Mouse (Mus musculus): ENCODE measurements around the gene Sgta. TPM values are rescaled to one million over a fixed set of nuclear protein-coding genes. Genes with fewer than 3 reads are reported as not detected.

Gene Sgta
- total and polyA plus RNA-seq, 3 experiments: 100 to 1,019 (median 152) TPM

DNA sequence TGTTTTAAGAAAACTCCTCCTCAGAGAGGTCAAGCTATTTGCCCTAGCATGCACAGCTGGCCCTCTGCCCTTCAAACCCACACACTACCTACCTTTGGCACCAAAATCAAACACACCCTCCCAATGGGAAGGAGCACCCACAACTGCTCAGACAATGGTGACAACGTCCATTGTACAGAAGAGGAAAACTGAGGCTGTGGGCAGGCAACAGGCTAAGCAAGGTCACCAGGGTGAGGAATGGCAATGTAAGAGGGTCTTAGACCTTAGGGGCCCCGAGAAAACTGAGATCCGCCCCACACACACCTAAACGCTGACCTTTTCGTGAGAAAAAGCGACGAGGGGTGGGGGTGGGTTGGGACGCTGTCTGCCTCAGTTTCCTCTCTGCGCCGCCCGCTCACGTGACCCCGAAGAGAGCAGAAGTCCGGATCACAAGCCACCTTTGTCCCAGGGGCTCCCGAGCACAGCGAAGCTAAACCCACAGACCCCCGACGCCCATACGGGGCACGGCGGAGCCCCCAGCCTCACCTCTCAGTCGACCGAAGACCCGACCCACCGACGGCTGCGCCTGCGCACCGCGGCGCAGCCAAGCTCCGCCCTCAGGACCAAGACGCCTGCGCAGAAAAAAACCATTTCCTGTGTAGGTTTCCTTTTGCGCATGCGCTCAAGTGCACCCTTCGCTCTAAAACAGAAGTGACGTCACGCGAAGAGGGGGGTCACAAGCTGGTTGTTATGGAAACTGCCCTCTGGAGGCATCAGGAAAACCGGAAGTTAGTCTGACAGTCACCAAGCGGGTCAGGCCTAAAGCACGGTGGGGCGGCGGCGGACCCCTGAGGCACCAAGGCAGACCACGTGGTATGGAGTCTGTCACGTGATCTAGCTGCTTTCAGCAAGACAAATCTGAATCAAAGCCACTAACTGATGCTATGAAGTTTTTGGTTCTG is at the start of gene Sgta (continued):
- TF ChIP-seq CHD2 (IDR thresholded peaks at IDR 0.05; ENCODE audit: low read length): no peak
- no peak for TF ChIP-seq POLR2AphosphoS5 (IDR thresholded peaks at IDR 0.05; ENCODE audit: borderline replicate concordance, low read depth, low read length)
- no peak for TF ChIP-seq MAFK (IDR thresholded peaks at IDR 0.05; ENCODE audit: borderline replicate concordance, low read depth, low read length)
- TF ChIP-seq TCF12 (IDR thresholded peaks at IDR 0.05; ENCODE audit: low read depth, low read length): 0 out of 2 replicates have a peak, but pooled peaks have one; percentile 1
- no peak for TF ChIP-seq TAL1 (IDR thresholded peaks at IDR 0.05; ENCODE audit: low read length)

DNA sequence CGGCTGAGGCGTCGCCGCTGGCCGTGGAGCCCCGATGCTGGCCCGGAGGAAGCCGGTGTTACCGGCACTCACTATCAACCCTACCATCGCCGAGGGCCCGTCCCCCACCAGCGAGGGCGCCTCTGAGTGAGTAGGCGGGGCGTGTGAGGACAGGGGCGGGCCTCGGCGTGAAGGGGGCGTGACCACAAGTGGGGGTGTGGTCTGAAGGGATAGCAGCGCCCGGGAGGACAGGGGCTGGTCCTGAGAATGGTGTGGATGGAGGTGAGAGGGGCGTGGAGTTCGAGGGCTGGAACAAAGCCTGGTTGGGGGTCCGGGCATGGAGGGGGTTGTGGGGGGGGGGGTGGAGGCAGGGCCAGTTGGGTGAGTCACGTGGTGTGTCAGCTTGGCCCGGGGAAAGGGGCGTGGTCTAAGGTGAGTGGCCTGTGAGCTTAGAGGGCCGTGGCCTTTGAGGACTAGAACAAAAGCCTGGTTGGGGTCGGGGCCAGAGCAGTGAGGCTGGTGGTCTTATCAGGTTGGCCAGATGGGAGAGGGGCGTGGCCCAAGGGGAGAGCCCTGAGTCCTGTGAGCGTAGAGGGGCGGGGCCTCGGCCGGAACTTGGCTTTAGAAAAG is 46.2 kb upstream of the Sgta start:
- Histone ChIP-seq H3K4me1 (ENCODE audit: control insufficient read depth in 1 of 2, insufficient read depth in 2 of 2, low read length in 2 of 2) (peaks cover 0 to 11% of the 10 kb centered on the region in 2 experiments; a peak in 2 of 4 replicates), H3K27me3 (ENCODE audit: control insufficient read depth in 1 of 2, insufficient read depth in 2 of 2, low read length in 2 of 2) (no peaks in the 10 kb centered on the region), H3K27ac (ENCODE audit: control insufficient read depth, low read depth, low read length) (peak overlapping the region; percentile 84), H3K9me3 (replicated peaks; ENCODE audit: insufficient read depth, low read length) (no peaks in the 10 kb centered on the region), H3K79me2 (ENCODE audit: control insufficient read depth, insufficient read depth, low read length, poor library complexity) (peaks cover 21% of the 10 kb centered on the region), H3K4me3 (ENCODE audit: control insufficient read depth in 1 of 2, insufficient read depth in 1 of 2, low read depth in 2 of 2, low read length in 2 of 2) (peak overlapping the region; percentile 49 to 88), H3K9ac (ENCODE audit: control insufficient read depth, low read depth, low read length, poor library complexity, severe bottlenecking) (peak overlapping the region; percentile 95), H3K36me3 (ENCODE audit: control insufficient read depth in 1 of 2, insufficient read depth in 2 of 2, low read length in 2 of 2) (peaks cover 0 to 8% of the 10 kb centered on the region in 2 experiments; a peak in 1 of 4 replicates)
- no peak for TF ChIP-seq SMC3 (IDR thresholded peaks at IDR 0.05; ENCODE audit: low read depth, low read length)
- no peak for TF ChIP-seq UBTF (IDR thresholded peaks at IDR 0.05; ENCODE audit: borderline replicate concordance, insufficient read depth, low read depth, low read length)
- TF ChIP-seq NRF1 (IDR thresholded peaks at IDR 0.05; ENCODE audit: insufficient read depth, low read depth, low read length, poor library complexity, severe bottlenecking): no peak
- TF ChIP-seq BHLHE40 (IDR thresholded peaks at IDR 0.05; ENCODE audit: borderline replicate concordance, low read depth, low read length): no peak
- no peak; a peak in 1 of 4 replicates for TF ChIP-seq POLR2A (IDR thresholded peaks at IDR 0.05; ENCODE audit: control insufficient read depth in 1 of 2, insufficient read depth in 1 of 2, low read depth in 1 of 2, low read length in 2 of 2, poor library complexity in 1 of 2)
- TF ChIP-seq NELFE (IDR thresholded peaks at IDR 0.05; ENCODE audit: low read depth, low read length): no peak
- TF ChIP-seq SIN3A (IDR thresholded peaks at IDR 0.05; ENCODE audit: low read length): no peak; the same call in 1 of the 2 replicates
- TF ChIP-seq ELF1 (IDR thresholded peaks at IDR 0.05; ENCODE audit: low read depth, low read length): no peak
- peak; percentile 33; the same call in 1 of the 2 replicates for TF ChIP-seq GATA1 (IDR thresholded peaks at IDR 0.05; ENCODE audit: low read depth, low read length)
- TF ChIP-seq TCF12 (IDR thresholded peaks at IDR 0.05; ENCODE audit: low read depth, low read length): no peak
- no peak for TF ChIP-seq ETS1 (IDR thresholded peaks at IDR 0.05; ENCODE audit: low read depth, low read length)
- TF ChIP-seq USF2 (IDR thresholded peaks at IDR 0.05; ENCODE audit: borderline replicate concordance in 1 of 2, insufficient read depth in 1 of 2, low read depth in 1 of 2, low read length in 2 of 2): 0 out of 4 replicates have a peak, but pooled peaks have one; percentile 18 to 52
- TF ChIP-seq E2F4 (IDR thresholded peaks at IDR 0.05; ENCODE audit: borderline replicate concordance, low read depth, low read length): no peak
- TF ChIP-seq ZNF384 (IDR thresholded peaks at IDR 0.05; ENCODE audit: low read depth, low read length): no peak
- TF ChIP-seq KAT2A (conservative IDR thresholded peaks at IDR 0.05; ENCODE audit: low read depth, low read length): no peak
- TF ChIP-seq CTCF (IDR thresholded peaks at IDR 0.05 in 2 of 3, conservative IDR thresholded peaks at IDR 0.05 in 1 of 3; ENCODE audit: control insufficient read depth in 1 of 3, insufficient read depth in 1 of 3, low read depth in 2 of 3, low read length in 3 of 3, poor library complexity in 1 of 3, severe bottlenecking in 1 of 3): peak in 2 of 3 experiments; percentile 11 to 29; a peak in 3 of 6 replicates
- peak; percentile 56; the same call in 1 of the 2 replicates for TF ChIP-seq MAX (IDR thresholded peaks at IDR 0.05; ENCODE audit: low read length)
- no peak for TF ChIP-seq MAZ (IDR thresholded peaks at IDR 0.05; ENCODE audit: low read depth, low read length)
- TF ChIP-seq EP300 (IDR thresholded peaks at IDR 0.05; ENCODE audit: low read depth in 1 of 2, low read length in 2 of 2): no peak
- TF ChIP-seq MXI1 (IDR thresholded peaks at IDR 0.05; ENCODE audit: low read depth, low read length): peak; percentile 17; the same call in 1 of the 2 replicates
- peak; percentile 88 for TF ChIP-seq USF1 (IDR thresholded peaks at IDR 0.05; ENCODE audit: low read depth, low read length)
- peak; percentile 88 for TF ChIP-seq TAL1 (IDR thresholded peaks at IDR 0.05; ENCODE audit: low read length)
- TF ChIP-seq MAFK (IDR thresholded peaks at IDR 0.05; ENCODE audit: borderline replicate concordance, low read depth, low read length): no peak
- no peak for TF ChIP-seq GABPA (IDR thresholded peaks at IDR 0.05; ENCODE audit: low read depth, low read length)
- DNase-seq (ENCODE audit: low read depth, low spot score): peak; percentile 91

Measured in MEL (cell line).